Mouse (Mus musculus): ENCODE measurements at regions not wholly inside any gene's neighbourhood (a gene's known extent, or its start where the extent isn't known, plus 50 kb on each side); places are given as distances from the start of the nearest gene placed in this dataset.

DNA sequence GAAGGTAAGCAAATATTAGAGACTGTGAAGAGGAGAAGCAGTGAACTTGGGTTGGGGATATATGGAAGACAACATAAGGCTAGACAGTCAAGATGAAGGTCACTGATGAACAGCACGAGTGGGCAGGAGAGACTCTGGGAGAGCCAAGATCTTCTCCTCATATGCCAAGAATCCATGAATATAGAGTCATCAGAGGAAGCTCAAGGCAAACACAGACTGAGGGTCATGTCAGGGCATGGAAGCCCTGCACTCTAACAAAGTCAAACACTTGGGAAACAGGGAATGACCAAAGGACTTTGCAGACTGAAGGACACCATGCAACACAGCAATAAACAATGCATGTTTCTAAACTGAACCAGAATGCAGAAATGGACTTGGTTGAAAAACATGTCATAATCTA, 351.4 kb downstream of the Hs3st3b1 start:
- no peak for DNase-seq (ENCODE audit: low spot score in 2 of 2)

DNA sequence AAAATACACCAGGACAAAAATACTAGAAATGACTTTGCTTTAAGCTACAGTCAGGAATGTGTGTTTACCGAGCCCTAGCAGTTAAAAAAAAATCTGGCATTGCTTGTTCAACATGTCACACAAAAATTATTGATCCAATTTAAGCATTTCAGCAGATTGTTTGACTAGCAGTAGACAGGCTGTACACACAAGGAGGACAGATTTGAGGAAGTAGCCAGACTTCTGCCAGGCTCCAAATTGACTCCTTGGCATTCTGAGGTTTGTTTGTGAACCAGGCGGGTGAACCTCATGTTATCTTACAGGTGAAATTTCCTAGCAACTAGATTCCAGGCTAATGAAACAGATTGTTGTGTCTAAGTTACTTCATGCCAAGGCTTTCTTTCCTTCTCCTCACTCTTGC, 348.8 kb downstream of the Hs3st3b1 start:
- DNase-seq (ENCODE audit: low spot score in 2 of 2) = no peak

DNA sequence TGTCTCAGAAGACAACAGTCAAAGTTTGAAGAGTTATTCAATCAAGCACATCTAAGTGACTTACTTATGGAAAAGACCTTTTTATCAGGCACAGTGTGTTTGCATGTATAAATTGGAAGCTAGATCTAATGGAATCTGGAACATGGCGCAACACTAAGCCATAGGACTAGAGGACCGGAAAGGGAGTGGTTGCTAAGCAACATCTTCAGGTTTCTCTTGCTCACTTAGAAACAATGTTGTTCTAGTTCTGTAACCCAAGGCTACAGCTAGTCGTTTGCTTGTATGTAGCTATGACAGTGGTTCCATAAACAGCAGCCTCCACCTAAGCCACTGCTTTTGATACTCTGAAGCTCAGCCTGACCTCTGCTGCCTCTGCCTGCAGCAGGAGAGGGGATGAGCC, 338.8 kb downstream of the Hs3st3b1 start:
- DNase-seq (ENCODE audit: low spot score in 2 of 2) = no peak

DNA sequence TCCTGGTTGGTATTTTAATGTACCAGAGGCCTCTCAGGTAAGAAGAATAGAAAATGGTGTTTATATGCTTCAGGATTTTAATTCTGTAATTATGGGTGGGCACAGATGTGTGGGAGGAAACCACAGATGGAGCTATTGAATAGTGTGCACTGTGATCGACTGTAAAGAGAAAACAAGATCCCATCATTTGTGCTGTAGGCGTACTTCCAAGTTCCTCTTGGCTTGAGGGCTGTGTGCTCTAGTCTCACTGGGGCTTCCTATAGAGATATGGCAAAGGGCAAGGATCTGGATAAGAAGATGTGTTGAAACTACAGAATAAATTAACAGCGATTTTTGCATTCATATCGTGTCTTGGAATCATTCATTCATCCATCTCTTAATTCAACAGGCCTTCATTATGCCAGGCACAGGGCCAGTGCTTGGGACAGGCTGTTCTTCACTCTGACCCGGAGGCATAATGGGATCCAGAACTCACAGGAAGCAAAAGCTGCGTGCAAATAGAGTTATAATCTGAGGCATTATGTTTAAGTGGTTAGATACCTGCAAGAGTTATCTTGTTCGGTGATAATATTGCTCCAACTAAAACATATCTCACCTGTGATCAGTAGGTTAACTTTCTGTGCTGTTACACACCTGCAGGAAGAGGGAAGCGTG, 336.7 kb downstream of the Hs3st3b1 start:
- no peak for DNase-seq (ENCODE audit: low spot score in 2 of 2)

DNA sequence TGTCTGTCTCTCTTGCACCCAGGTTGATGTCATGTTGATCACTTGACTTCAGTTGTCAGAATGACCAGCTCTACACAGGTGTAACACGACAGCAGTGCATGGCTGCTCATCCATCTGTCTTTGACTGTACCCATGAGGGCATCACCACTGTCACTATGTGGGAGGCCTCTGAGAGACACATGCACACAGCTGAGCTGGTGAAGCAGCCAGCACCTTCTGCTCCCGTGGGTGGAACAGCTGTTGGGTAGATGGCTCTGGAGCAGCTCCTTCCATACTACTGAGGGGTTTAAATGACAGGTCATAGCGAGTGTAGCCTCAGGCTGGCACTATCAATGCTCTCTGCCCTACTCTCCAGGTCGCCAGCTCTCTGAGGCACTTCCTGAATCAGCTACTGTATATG, 301.9 kb downstream of the Hs3st3b1 start:
- DNase-seq (ENCODE audit: low spot score in 2 of 2) = no peak

DNA sequence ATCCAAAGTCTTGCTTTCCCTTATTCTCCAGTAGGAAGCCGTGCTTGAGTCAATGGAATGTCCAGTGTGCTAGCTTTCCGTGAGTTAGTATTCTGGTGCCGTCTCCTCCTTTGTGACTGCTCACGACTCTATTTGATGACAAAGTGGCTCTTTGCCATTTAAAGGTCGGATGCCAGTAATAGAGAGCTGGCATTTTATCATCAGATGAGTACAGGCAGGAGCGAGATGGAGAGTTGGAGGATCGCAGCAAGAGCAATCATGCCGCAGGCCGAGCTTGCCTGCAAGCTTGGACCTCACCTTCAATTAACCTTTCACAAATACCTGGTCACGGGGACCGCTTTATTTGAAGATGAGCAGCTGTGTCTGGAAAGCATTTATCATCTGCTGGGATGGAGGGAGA, 291.8 kb downstream of the Hs3st3b1 start:
- DNase-seq (ENCODE audit: low spot score in 2 of 2) = no peak

DNA sequence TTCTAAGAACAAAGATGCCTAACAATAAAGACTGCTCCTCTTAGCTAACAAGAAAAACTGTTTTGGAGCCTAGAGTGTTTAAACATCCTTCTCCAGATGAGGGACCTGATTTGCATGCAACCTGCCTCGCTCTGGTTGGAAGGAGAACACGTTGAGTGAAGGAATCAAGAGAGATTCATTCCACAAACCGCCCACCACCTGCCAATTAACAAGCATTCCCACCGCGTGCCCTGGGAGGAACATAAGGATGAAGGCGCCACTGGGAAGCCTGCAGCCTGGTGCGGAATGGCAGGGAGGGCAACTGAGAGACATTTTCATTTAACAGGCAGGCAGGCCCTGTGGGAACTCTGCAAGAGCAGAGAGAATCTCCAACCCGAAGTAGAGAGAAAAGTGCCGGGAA, 265.0 kb downstream of the Hs3st3b1 start:
- no peak for DNase-seq (ENCODE audit: low spot score in 2 of 2)

DNA sequence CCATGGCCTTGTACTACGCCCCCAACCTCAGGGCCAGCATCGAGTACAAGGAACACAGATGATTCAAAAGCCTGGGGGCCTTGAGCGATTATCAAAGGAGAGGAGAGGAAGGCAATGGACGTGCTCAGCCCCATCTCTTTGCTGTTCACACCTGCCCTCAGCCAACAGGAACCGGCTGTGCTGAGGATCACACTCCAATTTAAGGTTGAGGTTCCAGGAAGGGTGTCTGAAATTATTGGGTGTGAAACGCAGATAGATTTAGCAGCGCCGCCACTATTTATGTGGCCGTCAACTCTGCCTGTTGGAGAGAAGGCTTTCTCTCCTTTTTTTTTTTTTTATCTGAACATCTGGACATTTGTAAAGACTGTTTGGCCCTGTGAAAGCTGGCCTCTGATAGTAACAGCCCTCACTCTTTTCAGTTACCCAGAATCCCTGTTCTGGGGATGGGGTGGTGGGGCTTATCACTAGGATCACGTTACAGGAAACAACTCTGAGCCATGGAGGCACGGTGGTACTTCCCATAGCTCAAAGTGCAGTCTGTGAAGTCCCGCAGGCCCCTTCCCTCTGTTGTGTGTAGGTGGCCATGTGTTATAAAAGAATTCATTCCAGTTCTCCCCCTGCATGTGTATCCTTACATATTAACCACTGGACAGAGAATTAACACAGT, 256.7 kb downstream of the Hs3st3b1 start:
- no peak for DNase-seq (ENCODE audit: low spot score in 2 of 2)

DNA sequence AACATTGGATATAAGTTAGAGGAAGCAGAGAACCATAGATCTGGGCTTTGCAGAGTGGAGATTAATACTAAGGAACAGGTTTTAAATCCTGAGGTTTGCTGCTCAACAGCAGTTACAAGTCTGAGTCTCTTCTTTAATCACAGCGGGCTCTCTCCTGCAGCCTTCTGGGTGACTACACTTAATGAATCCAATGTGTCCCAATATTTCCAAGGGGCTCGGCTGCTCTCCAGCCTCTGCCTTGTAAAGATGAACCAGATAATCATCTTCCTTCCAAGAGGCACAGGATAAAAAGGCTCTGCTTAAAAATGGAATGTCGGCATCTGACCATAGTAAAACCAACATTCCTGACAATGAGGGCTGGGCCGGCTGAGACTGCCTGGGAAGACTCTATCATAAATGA, 251.6 kb downstream of the Hs3st3b1 start:
- DNase-seq (ENCODE audit: low spot score in 2 of 2) = no peak

DNA sequence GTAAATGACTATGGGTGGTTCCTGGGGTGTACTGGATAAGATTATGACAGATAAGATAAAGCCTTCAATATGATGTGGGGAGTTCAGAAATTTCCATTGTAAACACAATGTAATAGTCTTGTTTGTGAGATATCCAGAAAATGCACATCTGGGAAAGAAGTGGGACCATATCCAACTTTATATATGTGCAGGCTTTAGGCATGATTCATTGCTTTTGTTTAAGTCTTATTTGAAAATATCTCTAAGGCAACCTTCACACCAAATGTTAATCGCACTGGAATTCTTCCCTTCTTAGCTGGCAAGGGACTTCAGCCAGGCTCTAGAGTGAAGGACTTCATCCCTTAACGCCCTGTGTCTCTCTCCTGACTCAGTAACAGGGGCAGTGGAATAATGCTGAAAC, 250.3 kb downstream of the Hs3st3b1 start:
- DNase-seq (ENCODE audit: low spot score in 2 of 2) = no peak

DNA sequence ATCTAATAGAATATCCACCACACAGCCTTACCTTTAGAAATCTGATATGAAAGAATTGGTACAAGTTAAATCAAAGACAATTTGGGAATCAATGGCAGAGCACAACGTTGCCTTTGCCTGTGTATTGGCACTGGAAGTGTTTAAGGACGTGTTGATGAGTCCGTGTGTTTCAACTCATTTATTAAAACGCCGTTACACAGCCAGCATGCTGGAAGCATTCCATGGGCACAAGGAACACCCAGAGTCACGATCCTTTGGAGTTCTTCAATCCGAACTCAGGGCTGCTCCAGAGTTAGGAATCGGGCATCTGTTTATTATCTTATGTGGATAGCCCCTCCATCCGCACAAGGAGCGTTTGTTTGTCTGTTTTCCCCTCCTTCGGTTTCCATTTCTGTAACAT, 244.2 kb downstream of the Hs3st3b1 start:
- no peak for DNase-seq (ENCODE audit: low spot score in 2 of 2)

DNA sequence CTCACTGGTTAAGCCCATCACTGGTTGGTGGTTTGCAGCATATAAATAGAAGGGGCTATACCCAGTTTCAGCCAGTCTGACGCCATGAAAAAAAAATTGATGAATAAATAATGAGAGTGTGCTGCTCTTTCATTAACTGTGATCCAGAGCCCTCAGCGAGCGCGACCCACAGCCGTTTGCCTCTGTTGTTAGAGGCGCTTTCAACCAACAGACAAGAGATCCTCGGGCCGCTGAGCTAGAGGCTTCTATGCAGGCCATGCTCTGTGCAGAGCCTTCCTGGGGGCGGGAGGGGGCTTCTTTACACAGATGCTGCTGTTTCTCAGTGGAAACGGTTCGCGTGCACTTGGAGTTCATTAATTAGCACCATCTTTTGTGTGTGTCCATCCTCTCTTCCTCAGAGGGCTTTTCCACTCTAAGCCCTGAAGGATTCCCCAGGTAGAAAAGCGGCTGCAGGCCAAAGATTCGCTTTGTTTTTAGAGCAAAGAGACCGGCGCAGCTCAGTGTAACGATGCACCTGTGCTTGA, 243.6 kb downstream of the Hs3st3b1 start:
- DNase-seq (ENCODE audit: low spot score in 2 of 2) = no peak

DNA sequence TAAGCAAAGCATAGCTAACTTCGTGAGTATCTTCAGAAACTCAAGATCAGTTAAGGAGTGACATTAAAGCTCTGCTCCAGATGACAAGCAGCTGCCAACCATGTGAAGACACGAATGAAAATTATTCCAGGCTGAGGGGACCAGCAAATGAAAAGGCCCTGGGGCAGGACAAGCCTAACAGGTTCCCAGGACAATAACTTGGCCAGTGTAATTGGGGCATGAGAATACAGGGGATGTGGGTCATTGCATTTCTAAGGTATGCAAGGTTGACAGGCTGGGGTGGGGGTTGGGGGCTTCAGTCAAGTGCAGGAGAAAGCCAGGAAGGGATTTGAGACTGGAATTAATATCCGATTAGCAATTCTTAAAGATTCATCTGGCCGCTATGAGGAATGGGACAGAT, 242.6 kb downstream of the Hs3st3b1 start:
- DNase-seq (ENCODE audit: low spot score in 2 of 2) = no peak

DNA sequence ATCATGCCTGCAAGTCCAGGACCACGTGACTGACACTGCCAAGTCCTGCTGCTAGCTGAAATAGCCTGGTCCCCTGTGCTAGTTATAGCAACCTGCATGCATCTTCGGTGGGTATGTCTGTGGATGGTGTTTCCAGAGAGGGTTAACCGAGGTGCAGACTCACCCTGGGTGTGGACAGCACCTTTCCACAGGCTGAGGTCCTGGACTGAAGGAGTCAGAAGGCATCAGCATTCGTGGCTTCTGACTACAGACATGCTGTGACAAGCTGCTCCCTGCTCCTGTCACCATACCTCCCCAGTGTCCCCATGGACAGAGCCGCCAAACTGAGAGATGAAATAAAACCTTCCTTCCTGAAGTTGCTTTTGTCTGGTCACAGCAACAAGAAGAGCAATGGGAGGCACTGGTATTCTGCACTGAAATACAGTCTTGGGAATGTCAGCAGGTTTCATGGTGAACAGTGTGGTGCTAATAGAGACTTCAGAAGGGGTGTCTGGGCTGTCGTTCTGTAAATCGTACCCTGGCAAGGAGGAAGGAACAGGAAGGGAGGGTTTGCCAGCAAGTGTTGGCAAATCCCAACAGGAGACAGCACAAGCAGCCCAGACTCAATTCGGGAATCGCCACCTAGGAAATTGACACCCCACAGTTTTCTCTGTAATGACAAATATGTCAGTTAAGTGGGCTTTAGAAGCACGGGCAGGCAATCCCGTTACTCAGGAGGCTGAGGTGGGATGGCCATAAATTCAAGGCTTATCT, 237.7 kb downstream of the Hs3st3b1 start:
- no peak for DNase-seq (ENCODE audit: low spot score in 2 of 2)

DNA sequence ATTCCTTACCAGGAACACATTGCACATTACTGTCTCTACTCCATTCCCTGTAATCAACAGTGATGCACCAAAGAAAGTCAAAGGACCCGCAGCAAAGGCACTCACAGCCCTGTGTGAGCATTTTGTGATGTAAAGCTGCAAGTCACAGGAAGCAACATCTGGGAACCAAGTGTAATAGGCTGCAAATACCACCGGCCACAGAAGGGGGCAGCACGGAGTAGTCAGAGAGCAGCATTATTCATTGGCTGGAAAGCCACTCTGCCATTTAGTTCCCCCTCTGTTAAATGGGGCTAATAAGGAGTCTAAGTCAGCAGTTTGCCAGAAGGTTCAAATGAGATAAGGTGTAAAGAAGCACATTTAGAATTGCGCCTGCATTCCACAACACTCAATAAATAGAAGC, 231.0 kb downstream of the Hs3st3b1 start:
- DNase-seq (ENCODE audit: low spot score in 2 of 2) = no peak

DNA sequence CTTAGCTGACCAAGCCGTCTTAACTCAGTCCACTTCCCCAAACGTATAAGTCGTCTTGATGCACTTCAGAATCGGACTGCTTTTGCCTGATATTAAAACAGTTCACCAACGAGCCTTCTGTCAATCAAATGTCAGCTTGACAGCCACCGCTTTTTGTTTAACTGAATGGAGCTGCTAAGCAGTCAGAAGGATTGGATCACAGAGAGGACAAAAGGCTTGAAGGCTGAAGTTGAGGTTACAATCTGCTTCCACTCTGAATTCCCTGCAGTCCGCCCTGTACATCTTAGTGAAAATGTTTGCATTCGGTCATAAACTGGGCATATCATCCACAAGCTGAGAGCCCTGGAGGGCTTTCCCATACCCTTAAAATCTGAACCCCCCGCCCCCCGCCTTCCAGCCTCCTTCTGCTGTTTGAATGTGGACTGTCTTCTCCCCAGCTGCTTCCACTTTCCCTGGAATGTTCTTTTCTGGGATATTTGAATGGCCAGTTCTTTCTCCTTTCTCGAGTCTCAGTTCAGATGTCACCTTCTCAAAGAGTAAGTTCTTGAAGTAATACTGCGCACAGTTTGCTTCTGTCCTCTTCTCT, 217.0 kb downstream of the Hs3st3b1 start:
- no peak for DNase-seq (ENCODE audit: low spot score in 2 of 2)

DNA sequence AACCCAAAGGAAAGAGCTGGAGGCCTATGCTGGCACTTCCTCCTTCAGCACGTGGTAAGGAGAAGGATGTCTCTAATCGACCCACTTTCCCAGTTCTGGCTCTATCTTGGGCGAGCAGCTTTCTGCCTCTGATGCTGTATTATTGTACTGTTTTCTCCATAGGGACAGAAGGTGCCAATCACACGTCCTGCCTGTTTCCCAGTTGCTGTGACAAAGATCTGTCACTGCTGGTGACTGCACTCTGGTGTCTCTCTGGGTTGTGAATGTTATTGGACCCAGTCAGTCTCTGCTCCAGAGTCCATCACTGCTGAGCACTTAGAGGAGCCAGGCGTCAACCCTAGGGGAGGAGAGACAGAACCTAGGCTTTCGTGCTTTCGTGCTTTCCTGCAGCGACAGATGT, 216.0 kb downstream of the Hs3st3b1 start:
- DNase-seq (ENCODE audit: low spot score in 2 of 2) = no peak

DNA sequence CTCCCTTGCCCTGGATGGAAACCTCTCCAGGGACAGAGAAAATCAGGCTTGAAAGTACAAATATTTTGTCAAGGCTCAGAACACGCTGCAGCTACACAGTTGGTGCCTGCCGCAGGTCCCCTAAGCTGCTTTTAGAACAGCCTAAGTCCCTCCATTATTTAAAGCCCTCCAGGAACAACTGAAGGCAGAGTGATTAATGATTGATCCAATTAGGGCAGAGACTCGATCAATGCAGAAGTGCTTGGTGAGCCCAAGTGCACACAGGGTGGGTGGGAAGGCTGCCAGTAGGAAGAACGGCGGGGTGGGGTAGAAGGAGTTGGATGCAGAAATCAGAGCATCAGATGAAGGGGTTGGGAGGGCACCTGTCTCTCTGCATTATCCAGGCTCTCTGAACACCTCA, 215.0 kb downstream of the Hs3st3b1 start:
- no peak for DNase-seq (ENCODE audit: low spot score in 2 of 2)

DNA sequence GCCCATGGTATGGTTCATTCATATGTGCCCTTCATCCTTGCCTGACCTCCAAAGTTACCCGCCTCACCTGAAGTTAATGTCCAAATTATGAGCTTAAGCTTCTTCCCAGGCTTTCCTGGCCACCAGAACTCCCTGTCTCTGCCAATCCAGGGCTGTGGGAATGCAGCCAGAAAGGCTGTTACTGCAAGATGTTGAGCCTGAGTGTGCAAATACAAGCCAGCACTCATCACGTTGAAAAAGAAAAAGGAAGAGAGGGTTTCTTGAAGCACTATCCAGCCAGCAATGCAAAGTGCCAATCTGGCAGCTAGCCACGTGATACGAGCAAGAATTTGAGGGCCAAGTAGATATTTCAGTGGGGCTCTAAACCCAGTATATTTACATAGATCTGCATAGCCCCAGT, 213.7 kb downstream of the Hs3st3b1 start:
- DNase-seq (ENCODE audit: low spot score in 2 of 2) = no peak

DNA sequence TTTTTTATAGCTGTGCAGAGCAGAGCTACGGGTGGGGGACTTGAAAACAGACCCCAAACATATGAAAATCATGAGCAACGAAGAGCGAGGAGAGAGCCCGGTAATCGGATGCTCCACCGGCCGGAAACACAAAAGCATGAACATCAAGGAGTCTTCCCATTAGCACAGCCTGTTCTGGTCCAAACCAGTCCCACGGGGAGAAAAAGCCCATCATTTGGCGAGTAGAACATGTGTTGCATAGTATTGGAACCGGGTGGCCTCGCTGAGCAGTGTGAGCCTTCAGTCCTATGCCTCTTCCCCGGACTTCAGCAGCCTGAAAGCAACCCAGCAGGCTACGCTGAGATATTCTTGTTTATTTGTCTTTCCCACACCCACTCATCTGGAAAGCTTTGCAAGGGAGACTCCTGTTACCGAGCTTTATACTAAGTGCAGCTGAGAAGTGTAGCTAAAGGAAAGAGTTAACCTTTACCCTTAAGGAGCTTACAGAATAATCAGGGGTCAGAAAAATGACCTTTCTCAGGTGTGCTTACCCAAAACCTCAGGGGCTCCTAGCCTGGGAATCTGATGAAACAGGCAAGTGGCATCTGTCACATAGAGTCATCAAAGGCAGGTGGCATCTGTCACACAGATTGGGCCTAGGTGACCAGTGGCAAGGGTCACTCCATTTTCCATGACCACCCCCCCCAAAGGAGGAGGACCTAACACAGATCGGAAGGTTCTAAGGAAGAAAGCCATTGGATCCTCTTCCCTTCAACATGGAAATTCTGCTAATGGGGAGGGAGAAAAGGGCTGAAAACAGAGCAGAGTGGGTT, 209.8 kb downstream of the Hs3st3b1 start:
- DNase-seq (ENCODE audit: low spot score in 2 of 2) = no peak

DNA sequence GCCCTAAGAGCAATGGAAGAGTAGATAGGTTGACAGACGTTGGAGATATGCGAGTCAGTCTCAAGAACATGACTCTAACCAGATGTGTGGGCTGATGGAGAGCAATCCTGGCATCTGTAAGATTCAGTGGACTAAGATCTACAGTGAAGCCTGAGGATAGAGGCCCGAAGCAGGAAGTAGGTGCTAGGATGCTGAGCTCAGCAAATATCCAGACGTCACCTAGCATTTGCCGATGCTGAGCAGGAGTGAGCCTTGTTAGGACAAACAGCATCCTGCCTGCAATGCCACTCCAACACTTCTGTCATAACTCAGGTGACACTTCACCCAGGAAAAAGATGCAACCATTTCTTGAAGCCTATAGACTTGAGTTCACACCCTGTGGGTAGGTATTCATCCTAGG, 199.8 kb downstream of the Hs3st3b1 start:
- DNase-seq (ENCODE audit: low spot score in 2 of 2) = no peak
